Mouse (Mus musculus) brain, embryonic 14.5 days (tissue): ENCODE data around the gene Serpinb9.
"Not testable (repeated sequence)": the region's sequence is repeated elsewhere in the genome, so short reads cannot be mapped to it uniquely, and the experiment has no call there.

ENCODE experiments used
- CTCF ChIP-seq: fragments of 200-500 bp; IDR thresholded peaks from 2 replicates; pipeline ENCODE4 v1.5.1; 2012; ENCODE audit warnings: inconsistent platforms, mild to moderate bottlenecking, moderate library complexity, borderline replicate concordance; ENCODE audit not compliant: insufficient read depth, insufficient read length; ENCODE audit errors: extremely low read depth
- POLR2A ChIP-seq: fragments of 200-500 bp; IDR thresholded peaks from 2 replicates; pipeline ENCODE4 v1.6.1; 2012; ENCODE audit warnings: mild to moderate bottlenecking, inconsistent platforms, borderline replicate concordance; ENCODE audit not compliant: poor library complexity, insufficient read depth, insufficient read length, severe bottlenecking; ENCODE audit errors: extremely low read depth

GRCm38 (mm10) chr13:33029478-33029877 lies 26.4 kb downstream of the Serpinb9 start:
- TF ChIP-seq CTCF, POLR2A: not testable (repeated sequence)
